Mouse (Mus musculus): ENCODE data around the gene Chd2. TPM values are rescaled to one million over a fixed set of nuclear protein-coding genes. Genes with fewer than 3 reads are reported as not detected.

Chd2 gene
- total and polyA plus RNA-seq, 2 experiments: 20.1 to 40.0 TPM

- H3K9ac ChIP-seq (ENCODE audit: low read depth, low read length): no peak overlapping the region
- TF ChIP-seq CTCF (IDR thresholded peaks at IDR 0.05; ENCODE audit: low read depth, low read length) (no peak), POLR2A (IDR thresholded peaks at IDR 0.05; ENCODE audit: extremely low read depth, insufficient read depth, low read length) (no peak)
- H3K27me3 ChIP-seq (ENCODE audit: control insufficient read depth, insufficient read depth, low read length): no peaks in the 10 kb centered on the region
- no peak overlapping the region for H3K4me3 ChIP-seq (ENCODE audit: insufficient read depth, low read depth, low read length)
- no peaks in the 10 kb centered on the region for H3K36me3 ChIP-seq (ENCODE audit: control insufficient read depth, insufficient read depth, low read length)
- 83% methylated on average over 3 of the region's 3 CpGs for WGBS
- DNase-seq (ENCODE audit: extremely low read depth, low read depth, low spot score): no peak
- no peaks in the 10 kb centered on the region for H3K79me2 ChIP-seq (ENCODE audit: control insufficient read depth, insufficient read depth, low read length)
- peaks cover 11% of the 10 kb centered on the region for H3K4me1 ChIP-seq (ENCODE audit: control insufficient read depth, insufficient read depth, low read length)
- H3K27ac ChIP-seq (replicated peaks; ENCODE audit: insufficient read depth, low read depth, low read length): no peak overlapping the region
Measured at GRCm38 (mm10) chr7:73572571-73572970, 30.9 kb upstream of the Chd2 start.

- TF ChIP-seq CTCF (IDR thresholded peaks at IDR 0.05; ENCODE audit: low read depth, low read length): no peak
- no peak for TF ChIP-seq POLR2A (IDR thresholded peaks at IDR 0.05; ENCODE audit: extremely low read depth, insufficient read depth, low read length)
- no peaks in the 10 kb centered on the region for H3K27me3 ChIP-seq (ENCODE audit: control insufficient read depth, insufficient read depth, low read length)
- no peak overlapping the region for H3K27ac ChIP-seq (replicated peaks; ENCODE audit: insufficient read depth, low read depth, low read length)
- H3K4me1 ChIP-seq (ENCODE audit: control insufficient read depth, insufficient read depth, low read length): no peaks in the 10 kb centered on the region
- H3K4me3 ChIP-seq (ENCODE audit: insufficient read depth, low read depth, low read length): no peak overlapping the region
- H3K36me3 ChIP-seq (ENCODE audit: control insufficient read depth, insufficient read depth, low read length): no peaks in the 10 kb centered on the region
- H3K79me2 ChIP-seq (ENCODE audit: control insufficient read depth, insufficient read depth, low read length): no peaks in the 10 kb centered on the region
- WGBS: 95% methylated on average over 3 of the region's 3 CpGs
- no peak overlapping the region for H3K9ac ChIP-seq (ENCODE audit: low read depth, low read length)
- no peak for DNase-seq (ENCODE audit: extremely low read depth, low read depth, low spot score)
Measured at GRCm38 (mm10) chr7:73568801-73569403, 27.3 kb upstream of the Chd2 start.

- Histone ChIP-seq H3K36me3 (ENCODE audit: control insufficient read depth, insufficient read depth, low read length) (no peaks in the 10 kb centered on the region), H3K79me2 (ENCODE audit: control insufficient read depth, insufficient read depth, low read length) (no peaks in the 10 kb centered on the region), H3K4me3 (ENCODE audit: insufficient read depth, low read depth, low read length) (no peak overlapping the region), H3K27ac (replicated peaks; ENCODE audit: insufficient read depth, low read depth, low read length) (no peak overlapping the region), H3K9ac (ENCODE audit: low read depth, low read length) (no peak overlapping the region), H3K4me1 (ENCODE audit: control insufficient read depth, insufficient read depth, low read length) (no peaks in the 10 kb centered on the region), H3K27me3 (ENCODE audit: control insufficient read depth, insufficient read depth, low read length) (no peaks in the 10 kb centered on the region)
- 52% methylated on average over 4 of the region's 4 CpGs for WGBS
- TF ChIP-seq CTCF (IDR thresholded peaks at IDR 0.05; ENCODE audit: low read depth, low read length): no peak
- no peak for TF ChIP-seq POLR2A (IDR thresholded peaks at IDR 0.05; ENCODE audit: extremely low read depth, insufficient read depth, low read length)
- no peak for DNase-seq (ENCODE audit: extremely low read depth, low read depth, low spot score)
Measured at GRCm38 (mm10) chr7:73567754-73568161, 26.1 kb upstream of the Chd2 start.

- WGBS: 42% methylated on average over 6 of the region's 6 CpGs
- H3K27ac ChIP-seq (replicated peaks; ENCODE audit: insufficient read depth, low read depth, low read length): no peak overlapping the region
- peak; percentile 85 for DNase-seq (ENCODE audit: extremely low read depth, low read depth, low spot score)
Measured at GRCm38 (mm10) chr7:73564131-73564530, 22.5 kb upstream of the Chd2 start.

GRCm38 (mm10) chr7:73561492-73562055 lies 19.9 kb upstream of the Chd2 start:
- 74% methylated on average over 10 of the region's 10 CpGs for WGBS
- no peak overlapping the region for H3K9ac ChIP-seq (ENCODE audit: low read depth, low read length)
- H3K27me3 ChIP-seq (ENCODE audit: control insufficient read depth, insufficient read depth, low read length): no peaks in the 10 kb centered on the region
- H3K4me3 ChIP-seq (ENCODE audit: insufficient read depth, low read depth, low read length): no peak overlapping the region
- H3K79me2 ChIP-seq (ENCODE audit: control insufficient read depth, insufficient read depth, low read length): peaks cover 8% of the 10 kb centered on the region
- H3K36me3 ChIP-seq (ENCODE audit: control insufficient read depth, insufficient read depth, low read length): no peaks in the 10 kb centered on the region
- peaks cover 3% of the 10 kb centered on the region; the same call in 1 of the 2 replicates for H3K4me1 ChIP-seq (ENCODE audit: control insufficient read depth, insufficient read depth, low read length)
- no peak for DNase-seq (ENCODE audit: extremely low read depth, low read depth, low spot score)
- H3K27ac ChIP-seq (replicated peaks; ENCODE audit: insufficient read depth, low read depth, low read length): no peak overlapping the region
- no peak for TF ChIP-seq CTCF (IDR thresholded peaks at IDR 0.05; ENCODE audit: low read depth, low read length)
- no peak for TF ChIP-seq POLR2A (IDR thresholded peaks at IDR 0.05; ENCODE audit: extremely low read depth, insufficient read depth, low read length)

More at GRCm38 (mm10) chr7:73564131-73564530, 22.5 kb upstream of the Chd2 start:
- peaks cover 3% of the 10 kb centered on the region; the same call in 1 of the 2 replicates for H3K4me1 ChIP-seq (ENCODE audit: control insufficient read depth, insufficient read depth, low read length)
- TF ChIP-seq CTCF (IDR thresholded peaks at IDR 0.05; ENCODE audit: low read depth, low read length): no peak
- TF ChIP-seq POLR2A (IDR thresholded peaks at IDR 0.05; ENCODE audit: extremely low read depth, insufficient read depth, low read length): no peak
- H3K36me3 ChIP-seq (ENCODE audit: control insufficient read depth, insufficient read depth, low read length): no peaks in the 10 kb centered on the region
- no peak overlapping the region for H3K4me3 ChIP-seq (ENCODE audit: insufficient read depth, low read depth, low read length)
- H3K27me3 ChIP-seq (ENCODE audit: control insufficient read depth, insufficient read depth, low read length): no peaks in the 10 kb centered on the region
- H3K79me2 ChIP-seq (ENCODE audit: control insufficient read depth, insufficient read depth, low read length): no peaks in the 10 kb centered on the region
- H3K9ac ChIP-seq (ENCODE audit: low read depth, low read length): no peak overlapping the region

GRCm38 (mm10) chr7:73560811-73561210 lies 19.2 kb upstream of the Chd2 start:
- DNase-seq (ENCODE audit: extremely low read depth, low read depth, low spot score): no peak
- no peaks in the 10 kb centered on the region for H3K36me3 ChIP-seq (ENCODE audit: control insufficient read depth, insufficient read depth, low read length)
- H3K9ac ChIP-seq (ENCODE audit: low read depth, low read length): no peak overlapping the region
- H3K79me2 ChIP-seq (ENCODE audit: control insufficient read depth, insufficient read depth, low read length): peaks cover 8% of the 10 kb centered on the region
- H3K27ac ChIP-seq (replicated peaks; ENCODE audit: insufficient read depth, low read depth, low read length): no peak overlapping the region
- WGBS: 98% methylated on average over 6 of the region's 6 CpGs
- H3K4me1 ChIP-seq (ENCODE audit: control insufficient read depth, insufficient read depth, low read length): peaks cover 5% of the 10 kb centered on the region; the same call in 1 of the 2 replicates
- H3K4me3 ChIP-seq (ENCODE audit: insufficient read depth, low read depth, low read length): no peak overlapping the region
- H3K27me3 ChIP-seq (ENCODE audit: control insufficient read depth, insufficient read depth, low read length): no peaks in the 10 kb centered on the region
- TF ChIP-seq POLR2A (IDR thresholded peaks at IDR 0.05; ENCODE audit: extremely low read depth, insufficient read depth, low read length) (no peak), CTCF (IDR thresholded peaks at IDR 0.05; ENCODE audit: low read depth, low read length) (no peak)

Data from liver, adult 2 months (tissue).